Mouse (Mus musculus) MEL (cell line): ENCODE data around the gene Optn. TPM values are rescaled to one million over a fixed set of nuclear protein-coding genes. Genes with fewer than 3 reads are reported as not detected.
A peak's percentile ranks its signal among the peaks of the same experiment; 100 is the strongest.

Source experiments
- DNase-seq: peaks from one replicate; pipeline ENCODE4 v3.0.0; 2011; ENCODE audit warnings: low read depth, low spot score
- H3K27ac ChIP-seq: 2 replicates; pipeline ENCODE4 v1.5.1; 2012; ENCODE audit warnings: low read depth, mild to moderate bottlenecking, control low read depth, low read length, moderate library complexity; ENCODE audit not compliant: control insufficient read depth
- H3K27me3 ChIP-seq, 2 experiments: fragments of 150-350 bp in 1 of 2; sonication (generic) in 1 of 2; 2 replicates each; pipeline ENCODE4 v1.6.1; 2012; ENCODE audit warnings: low read length in 2 of 2, mild to moderate bottlenecking in 2 of 2, improper control_type of control experiment in 1 of 2, moderate library complexity in 1 of 2; ENCODE audit not compliant: insufficient read depth in 2 of 2, control insufficient read depth in 1 of 2
- H3K36me3 ChIP-seq, 2 experiments: 2 replicates each; pipeline ENCODE4 v1.6.1; 2012 to 2014; ENCODE audit warnings: low read length in 2 of 2, improper control_type of control experiment in 1 of 2, inconsistent platforms in 1 of 2, mild to moderate bottlenecking in 1 of 2; ENCODE audit not compliant: insufficient read depth in 2 of 2, control insufficient read depth in 1 of 2
- H3K4me1 ChIP-seq, 2 experiments: fragments of 150-350 bp in 1 of 2; sonication (generic) in 1 of 2; 2 replicates each; pipeline ENCODE4 v1.6.1; 2012; ENCODE audit warnings: low read length in 2 of 2, improper control_type of control experiment in 1 of 2, mild to moderate bottlenecking in 1 of 2; ENCODE audit not compliant: insufficient read depth in 2 of 2, control insufficient read depth in 1 of 2
- H3K4me3 ChIP-seq, 2 experiments: fragments of 150-350 bp in 1 of 2; sonication (generic) in 1 of 2; 2 replicates each; pipeline ENCODE4 v1.5.1; 2012; ENCODE audit warnings: low read depth in 2 of 2, low read length in 2 of 2, mild to moderate bottlenecking in 2 of 2, moderate library complexity in 2 of 2, control low read depth in 1 of 2, improper control_type of control experiment in 1 of 2; ENCODE audit not compliant: control insufficient read depth in 1 of 2, insufficient read depth in 1 of 2
- H3K79me2 ChIP-seq: 2 replicates; pipeline ENCODE4 v1.6.1; 2012; ENCODE audit warnings: mild to moderate bottlenecking, low read length, moderate library complexity; ENCODE audit not compliant: control insufficient read depth, poor library complexity, insufficient read depth
- H3K9ac ChIP-seq: 2 replicates; pipeline ENCODE4 v1.6.1; 2012; ENCODE audit warnings: low read depth, mild to moderate bottlenecking, control low read depth, low read length, moderate library complexity; ENCODE audit not compliant: control insufficient read depth, poor library complexity, severe bottlenecking
- H3K9me3 ChIP-seq: fragments of 150-350 bp; sonication (generic); replicated peaks from 2 replicates; pipeline ENCODE4 v1.6.1; 2012; ENCODE audit warnings: mild to moderate bottlenecking, low read length, improper control_type of control experiment, moderate library complexity; ENCODE audit not compliant: insufficient read depth
- CHD1 ChIP-seq: IDR thresholded peaks from 2 replicates; pipeline ENCODE4 v1.6.1; 2012; ENCODE audit warnings: low read depth, mild to moderate bottlenecking, inconsistent platforms, low read length, improper control_type of control experiment
- CTCF ChIP-seq, 3 experiments: IDR thresholded peaks in 2 of 3; conservative IDR thresholded peaks in 1 of 3; 2 replicates each; pipeline ENCODE4 v1.5.1; 2011 to 2012; ENCODE audit warnings: low read length in 3 of 3, low read depth in 2 of 3, mild to moderate bottlenecking in 2 of 3, improper control_type of control experiment in 1 of 3, inconsistent platforms in 1 of 3, mixed read lengths in 1 of 3, moderate library complexity in 1 of 3; ENCODE audit not compliant: control insufficient read depth in 1 of 3, insufficient read depth in 1 of 3, poor library complexity in 1 of 3, severe bottlenecking in 1 of 3
- E2F4 ChIP-seq: IDR thresholded peaks from 2 replicates; pipeline ENCODE4 v1.6.1; 2011; ENCODE audit warnings: low read depth, low read length, improper control_type of control experiment, borderline replicate concordance
- EP300 ChIP-seq, 2 experiments: IDR thresholded peaks; 2 replicates each; pipeline ENCODE4 v1.6.1; 2011; ENCODE audit warnings: improper control_type of control experiment in 2 of 2, low read length in 2 of 2, low read depth in 1 of 2, mild to moderate bottlenecking in 1 of 2
- MAFK ChIP-seq: IDR thresholded peaks from 2 replicates; pipeline ENCODE4 v1.6.1; 2011; ENCODE audit warnings: low read depth, mild to moderate bottlenecking, low read length, improper control_type of control experiment, borderline replicate concordance
- MAX ChIP-seq: IDR thresholded peaks from 2 replicates; pipeline ENCODE4 v1.6.1; 2011; ENCODE audit warnings: low read length, improper control_type of control experiment
- MYB ChIP-seq: IDR thresholded peaks from 2 replicates; pipeline ENCODE4 v1.6.1; 2011; ENCODE audit warnings: mild to moderate bottlenecking, low read depth, low read length, improper control_type of control experiment
- NELFE ChIP-seq: IDR thresholded peaks from 2 replicates; pipeline ENCODE4 v1.6.1; 2011; ENCODE audit warnings: low read depth, low read length, improper control_type of control experiment
- NRF1 ChIP-seq: IDR thresholded peaks from 2 replicates; pipeline ENCODE4 v1.6.1; 2014; ENCODE audit warnings: low read depth, mild to moderate bottlenecking, inconsistent platforms, low read length, improper control_type of control experiment, moderate library complexity; ENCODE audit not compliant: poor library complexity, insufficient read depth, severe bottlenecking
- POLR2A ChIP-seq, 2 experiments: IDR thresholded peaks; 2 replicates each; pipeline ENCODE4 v1.6.1; 2011 to 2012; ENCODE audit warnings: low read length in 2 of 2, mild to moderate bottlenecking in 2 of 2, control low read depth in 1 of 2, improper control_type of control experiment in 1 of 2, low read depth in 1 of 2, moderate library complexity in 1 of 2; ENCODE audit not compliant: control insufficient read depth in 1 of 2, insufficient read depth in 1 of 2, poor library complexity in 1 of 2
- RAD21 ChIP-seq: IDR thresholded peaks from 2 replicates; pipeline ENCODE4 v1.6.1; 2011; ENCODE audit warnings: mild to moderate bottlenecking, low read depth, low read length, improper control_type of control experiment
- RCOR1 ChIP-seq: IDR thresholded peaks from 2 replicates; pipeline ENCODE4 v1.6.1; 2012; ENCODE audit warnings: low read depth, mild to moderate bottlenecking, inconsistent platforms, low read length, improper control_type of control experiment
- SIN3A ChIP-seq: IDR thresholded peaks from 2 replicates; pipeline ENCODE4 v1.6.1; 2012; ENCODE audit warnings: low read length, improper control_type of control experiment, inconsistent platforms
- SMC3 ChIP-seq: IDR thresholded peaks from 2 replicates; pipeline ENCODE4 v1.6.1; 2011; ENCODE audit warnings: low read depth, low read length, improper control_type of control experiment
- TAL1 ChIP-seq: IDR thresholded peaks from 2 replicates; pipeline ENCODE4 v1.6.1; 2012; ENCODE audit warnings: mild to moderate bottlenecking, inconsistent platforms, low read length, moderate library complexity, mixed read lengths
- UBTF ChIP-seq: IDR thresholded peaks from 2 replicates; pipeline ENCODE4 v1.6.1; 2012; ENCODE audit warnings: low read depth, mild to moderate bottlenecking, inconsistent platforms, low read length, improper control_type of control experiment, moderate library complexity, borderline replicate concordance; ENCODE audit not compliant: insufficient read depth
- USF1 ChIP-seq: IDR thresholded peaks from 2 replicates; pipeline ENCODE4 v1.6.1; 2014; ENCODE audit warnings: low read depth, mild to moderate bottlenecking, inconsistent platforms, low read length, improper control_type of control experiment, moderate library complexity
- ZC3H11A ChIP-seq: IDR thresholded peaks from 2 replicates; pipeline ENCODE4 v1.6.1; 2012; ENCODE audit warnings: low read depth, mild to moderate bottlenecking, inconsistent platforms, low read length, improper control_type of control experiment
- ZKSCAN1 ChIP-seq: IDR thresholded peaks from 2 replicates; pipeline ENCODE4 v1.6.1; 2012; ENCODE audit warnings: low read depth, mild to moderate bottlenecking, inconsistent platforms, low read length, improper control_type of control experiment, moderate library complexity
- ZMIZ1 ChIP-seq: IDR thresholded peaks from 2 replicates; pipeline ENCODE4 v1.6.1; 2012; ENCODE audit warnings: low read depth, mild to moderate bottlenecking, inconsistent platforms, low read length, improper control_type of control experiment, moderate library complexity
- ZNF384 ChIP-seq: IDR thresholded peaks from 2 replicates; pipeline ENCODE4 v1.6.1; 2012; ENCODE audit warnings: low read depth, mild to moderate bottlenecking, inconsistent platforms, low read length, improper control_type of control experiment
- polyA plus RNA-seq, 2 experiments: library from polyadenylated mRNA; stranded (reverse) in 1 of 2; unstranded in 1 of 2; fragments of >175 nt in 1 of 2; fragments of >200 nt in 1 of 2; gene quantifications; 2 replicates each; pipeline versions ENCODE4 v1.2.1 to v1.2.4; 2012; ENCODE audit warnings: low replicate concordance in 2 of 2, low read depth in 1 of 2; ENCODE audit not compliant: insufficient read length in 2 of 2, insufficient read depth in 1 of 2, missing spikeins in 1 of 2
- total RNA-seq: library from RNA; depleted of rRNA; stranded (reverse); fragments of 300-350 nt; gene quantifications from 2 replicates; pipeline ENCODE4 v1.2.3, GENCODE M21; 2012

The Optn gene
- total and polyA plus RNA-seq, 3 experiments, result 10.9 to 17.0 TPM; not detected in 1

GRCm38 (mm10) chr2:5025162-5025733 lies 38.6 kb downstream of the Optn start:
- H3K9me3 ChIP-seq, result no peaks in the 10 kb centered on the region
- DNase-seq, result peak; percentile 69
- TF ChIP-seq ZMIZ1, result no peak
- no peak for TF ChIP-seq CHD1
- TF ChIP-seq RAD21, result peak; percentile 66
- TF ChIP-seq TAL1, result no peak
- no peak for TF ChIP-seq MYB
- TF ChIP-seq ZKSCAN1, result no peak
- no peak for TF ChIP-seq USF1
- no peak for TF ChIP-seq EP300 (IDR thresholded peaks at IDR 0.05; ENCODE audit: low read depth in 1 of 2, low read length in 2 of 2)
- no peak for TF ChIP-seq RCOR1
- TF ChIP-seq ZNF384, result peak; percentile 79
- TF ChIP-seq NRF1, result no peak
- no peak for TF ChIP-seq MAX
- TF ChIP-seq POLR2A (IDR thresholded peaks at IDR 0.05; ENCODE audit: control insufficient read depth in 1 of 2, insufficient read depth in 1 of 2, low read depth in 1 of 2, low read length in 2 of 2, poor library complexity in 1 of 2), result no peak
- TF ChIP-seq UBTF, result no peak
- peak; percentile 57 to 74 (median 62); a peak in 5 of 6 replicates for TF ChIP-seq CTCF (IDR thresholded peaks at IDR 0.05 in 2 of 3, conservative IDR thresholded peaks at IDR 0.05 in 1 of 3; ENCODE audit: control insufficient read depth in 1 of 3, insufficient read depth in 1 of 3, low read depth in 2 of 3, low read length in 3 of 3, poor library complexity in 1 of 3, severe bottlenecking in 1 of 3)
- no peak for TF ChIP-seq NELFE
- TF ChIP-seq SIN3A, result no peak
- peak; percentile 68 for TF ChIP-seq SMC3
- no peak for TF ChIP-seq MAFK
- TF ChIP-seq ZC3H11A, result peak; percentile 68
- TF ChIP-seq E2F4, result no peak
- TF ChIP-seq, all 39 proteins: peak for 5
- H3K9ac ChIP-seq, result no peak overlapping the region
- no peaks in the 10 kb centered on the region for H3K4me1 ChIP-seq
- H3K4me3 ChIP-seq, result no peak overlapping the region
- no peak overlapping the region for H3K27ac ChIP-seq
- H3K27me3 ChIP-seq, result no peaks in the 10 kb centered on the region
- H3K36me3 ChIP-seq, result peaks cover 0 to 2% of the 10 kb centered on the region in 2 experiments; a peak in 1 of 4 replicates
- no peaks in the 10 kb centered on the region for H3K79me2 ChIP-seq
